Mouse (Mus musculus): ENCODE results near the gene Cdkn2d. TPM values are rescaled to one million over a fixed set of nuclear protein-coding genes. Genes with fewer than 3 reads are reported as not detected.

Gene Cdkn2d
- polyA plus RNA-seq, 1 experiment from 2014 or later = 58.6 TPM

DNA sequence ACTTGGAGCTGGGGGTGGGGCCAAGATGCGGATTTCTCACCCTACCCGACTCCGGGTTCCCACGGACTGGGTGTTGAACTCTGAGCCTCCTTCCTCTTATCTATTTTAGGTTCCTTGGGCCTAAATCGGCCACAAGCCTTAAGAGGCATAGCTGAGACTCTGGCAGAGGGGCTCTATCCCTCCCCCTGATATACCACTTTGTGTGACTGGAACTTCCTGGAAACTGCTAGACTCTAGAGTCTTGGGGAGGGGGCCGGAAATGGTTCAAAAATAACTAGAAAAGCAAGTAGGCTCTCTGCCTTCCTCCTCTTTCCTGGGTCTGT, 30.3 kb upstream of the Cdkn2d start:
- Histone ChIP-seq H3K4me2 (ENCODE audit: low read depth, low read length, severe bottlenecking) (peak overlapping the region; percentile 90), H3K9ac (ENCODE audit: low read length) (peak overlapping the region; percentile 79), H3K27ac (ENCODE audit: low read depth, low read length) (no peak overlapping the region), H3K36me3 (ENCODE audit: control insufficient read depth, insufficient read depth, low read length) (no peaks in the 10 kb centered on the region), H3K9me3 (ENCODE audit: control insufficient read depth, low read length) (no peaks in the 10 kb centered on the region), H3K4me3 (ENCODE audit: low read depth, low read length) (peak overlapping the region; percentile 67), H3K27me3 (ENCODE audit: control insufficient read depth, insufficient read depth, low read length) (no peaks in the 10 kb centered on the region), H3K4me1 (replicated peaks; ENCODE audit: control insufficient read depth, insufficient read depth, low read length) (peaks cover 7% of the 10 kb centered on the region; the same call in 1 of the 2 replicates)
- no peak for DNase-seq (ENCODE audit: low spot score)
- 18% methylated on average over 6 of the region's 6 CpGs for WGBS
- ATAC-seq (replicated peaks; ENCODE audit: low FRiP score) = no peak

DNA sequence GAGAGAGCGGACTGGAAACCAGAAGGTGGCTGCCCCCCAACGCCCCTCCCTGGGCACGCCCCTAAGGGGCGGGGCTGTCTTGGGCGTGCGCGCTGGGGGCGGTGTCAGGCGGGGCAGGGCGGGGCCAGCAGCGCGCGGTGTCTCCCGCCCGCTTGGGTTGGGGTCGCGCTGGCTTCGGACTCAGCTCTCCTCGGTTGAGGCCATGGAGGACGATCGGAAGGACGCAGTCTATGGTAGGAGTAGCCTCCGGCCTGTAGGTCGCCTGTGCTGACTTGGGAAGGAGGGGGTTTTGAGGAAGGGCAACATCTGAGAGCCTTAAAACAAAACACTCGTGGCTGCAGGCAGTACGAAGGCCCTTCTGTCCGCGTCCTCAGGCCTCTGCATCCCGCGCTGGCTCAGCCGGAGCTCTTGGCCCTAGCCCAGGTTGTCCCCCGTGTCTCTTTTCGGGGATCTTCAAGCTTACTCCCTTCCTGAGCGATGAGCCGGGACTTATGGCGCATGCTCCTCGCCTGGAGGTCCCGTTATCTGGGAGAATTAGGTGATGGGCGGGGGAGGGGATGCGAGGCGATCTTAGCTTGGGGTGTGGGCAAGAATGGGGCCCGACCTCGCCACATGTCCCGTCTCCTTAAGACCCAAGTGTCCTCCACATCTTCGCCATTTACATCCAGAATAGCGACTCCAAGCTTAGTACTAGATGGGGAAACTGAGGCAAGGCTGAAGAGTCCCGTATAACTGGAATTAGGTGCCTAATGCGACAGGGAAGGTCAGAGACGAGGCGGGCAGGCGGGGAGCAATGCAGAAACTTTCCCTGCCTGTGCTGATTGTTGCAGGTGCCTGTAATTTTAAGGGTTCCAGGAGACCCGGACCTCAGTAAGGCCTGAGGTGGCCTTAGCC, 29.7 kb upstream of the Cdkn2d start, which contains the start of gene Slc44a2:
Gene Slc44a2, plus strand, starts transcription at position 80 of the 894 bp plus-strand sequence.
- Histone ChIP-seq H3K9ac (ENCODE audit: low read length) (peak within 1 kb of the TSS; percentile 79), H3K36me3 (ENCODE audit: control insufficient read depth, insufficient read depth, low read length) (no peaks in the 10 kb centered on the region), H3K27me3 (ENCODE audit: control insufficient read depth, insufficient read depth, low read length) (no peaks in the 10 kb centered on the region), H3K27ac (ENCODE audit: low read depth, low read length) (no peak within 1 kb of the TSS), H3K9me3 (ENCODE audit: control insufficient read depth, low read length) (no peaks in the 10 kb centered on the region), H3K4me3 (ENCODE audit: low read depth, low read length) (peak within 1 kb of the TSS; percentile 67), H3K4me2 (ENCODE audit: low read depth, low read length, severe bottlenecking) (peak within 1 kb of the TSS; percentile 90), H3K4me1 (replicated peaks; ENCODE audit: control insufficient read depth, insufficient read depth, low read length) (peaks cover 7% of the 10 kb centered on the region; the same call in 1 of the 2 replicates)
- DNase-seq (ENCODE audit: low spot score) (peak; percentile 96), ATAC-seq (replicated peaks; ENCODE audit: low FRiP score) (peak; percentile 95)
- WGBS = under 1% methylated on average over 52 of the region's 52 CpGs

DNA sequence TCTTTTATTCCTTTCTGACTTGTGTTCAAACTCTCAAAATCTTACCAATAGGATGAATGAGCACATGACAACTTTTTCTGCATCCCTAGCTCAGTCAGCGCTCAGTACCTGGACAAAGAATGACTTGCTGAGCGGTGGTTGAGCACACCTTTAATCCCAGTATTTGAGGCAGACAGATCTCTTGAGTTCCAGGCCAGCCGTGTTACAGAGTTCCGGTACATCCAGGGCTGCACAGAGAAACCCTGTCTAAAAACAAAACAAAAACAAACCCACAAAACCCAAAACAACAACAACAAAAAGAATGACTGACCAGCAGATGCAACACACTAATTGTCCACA, 29.0 kb upstream of the Cdkn2d start:
- peaks cover 7% of the 10 kb centered on the region; the same call in 1 of the 2 replicates for H3K4me1 ChIP-seq (replicated peaks; ENCODE audit: control insufficient read depth, insufficient read depth, low read length)
- H3K27ac ChIP-seq (ENCODE audit: low read depth, low read length) = no peak overlapping the region
- no peak for DNase-seq (ENCODE audit: low spot score)
- ATAC-seq (replicated peaks; ENCODE audit: low FRiP score) = peak; percentile 70
- H3K27me3 ChIP-seq (ENCODE audit: control insufficient read depth, insufficient read depth, low read length) = no peaks in the 10 kb centered on the region
- no peaks in the 10 kb centered on the region for H3K36me3 ChIP-seq (ENCODE audit: control insufficient read depth, insufficient read depth, low read length)
- H3K4me3 ChIP-seq (ENCODE audit: low read depth, low read length) = peak overlapping the region; percentile 67
- WGBS = 27% methylated on average over 4 of the region's 4 CpGs
- no peak overlapping the region; the same call in 1 of the 2 replicates for H3K9ac ChIP-seq (ENCODE audit: low read length)
- peak overlapping the region; percentile 90 for H3K4me2 ChIP-seq (ENCODE audit: low read depth, low read length, severe bottlenecking)
- H3K9me3 ChIP-seq (ENCODE audit: control insufficient read depth, low read length) = no peaks in the 10 kb centered on the region

DNA sequence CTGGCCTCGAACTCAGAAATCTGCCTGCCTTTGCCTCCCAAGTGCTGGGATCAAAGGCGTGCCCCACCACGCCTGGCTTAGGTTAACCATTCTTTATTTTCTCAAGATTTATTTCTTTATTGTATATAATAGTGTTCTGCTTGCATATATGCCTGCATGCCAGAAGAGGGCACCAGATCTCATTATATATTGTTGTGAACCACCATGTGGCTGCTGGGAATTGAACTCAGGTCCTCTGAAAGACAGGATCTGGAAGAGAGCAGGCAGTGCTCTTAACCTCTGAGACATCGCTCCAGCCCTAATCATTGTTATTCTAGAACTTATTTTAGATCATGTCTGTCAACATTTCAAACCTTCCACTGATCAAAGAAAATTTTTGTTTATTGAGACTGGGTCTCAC, 28.3 kb upstream of the Cdkn2d start:
- no peak for DNase-seq (ENCODE audit: low spot score)
- H3K4me3 ChIP-seq (ENCODE audit: low read depth, low read length) = no peak overlapping the region
- H3K4me1 ChIP-seq (replicated peaks; ENCODE audit: control insufficient read depth, insufficient read depth, low read length) = peaks cover 7% of the 10 kb centered on the region; the same call in 1 of the 2 replicates
- H3K9ac ChIP-seq (ENCODE audit: low read length) = no peak overlapping the region
- 94% methylated on average over 4 of the region's 4 CpGs for WGBS
- H3K27me3 ChIP-seq (ENCODE audit: control insufficient read depth, insufficient read depth, low read length) = no peaks in the 10 kb centered on the region
- no peak overlapping the region for H3K4me2 ChIP-seq (ENCODE audit: low read depth, low read length, severe bottlenecking)
- H3K27ac ChIP-seq (ENCODE audit: low read depth, low read length) = no peak overlapping the region
- no peaks in the 10 kb centered on the region for H3K36me3 ChIP-seq (ENCODE audit: control insufficient read depth, insufficient read depth, low read length)
- no peak for ATAC-seq (replicated peaks; ENCODE audit: low FRiP score)
- no peaks in the 10 kb centered on the region for H3K9me3 ChIP-seq (ENCODE audit: control insufficient read depth, low read length)

DNA sequence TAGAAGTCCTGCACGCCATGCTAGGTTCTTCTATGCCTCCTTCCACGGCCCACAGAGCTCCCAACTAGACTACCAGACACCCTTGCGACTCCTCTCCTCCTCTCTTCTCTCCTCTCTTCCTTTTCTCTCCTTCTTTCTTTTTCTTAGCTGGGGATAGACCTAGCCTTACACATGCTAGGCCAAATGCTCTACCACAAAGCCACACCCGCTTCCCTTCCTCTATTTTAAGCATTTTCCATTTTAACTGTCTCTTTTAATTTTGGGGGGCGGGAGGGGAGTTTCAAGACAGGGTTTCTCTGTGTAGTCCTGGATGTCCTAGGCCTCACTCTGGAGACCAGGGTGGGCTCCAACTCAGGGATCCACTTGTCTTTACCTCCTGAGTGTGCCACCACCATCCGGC, 27.6 kb upstream of the Cdkn2d start:
- no peak for DNase-seq (ENCODE audit: low spot score)
- WGBS = 90% methylated on average over 6 of the region's 6 CpGs
- no peak for ATAC-seq (replicated peaks; ENCODE audit: low FRiP score)

DNA sequence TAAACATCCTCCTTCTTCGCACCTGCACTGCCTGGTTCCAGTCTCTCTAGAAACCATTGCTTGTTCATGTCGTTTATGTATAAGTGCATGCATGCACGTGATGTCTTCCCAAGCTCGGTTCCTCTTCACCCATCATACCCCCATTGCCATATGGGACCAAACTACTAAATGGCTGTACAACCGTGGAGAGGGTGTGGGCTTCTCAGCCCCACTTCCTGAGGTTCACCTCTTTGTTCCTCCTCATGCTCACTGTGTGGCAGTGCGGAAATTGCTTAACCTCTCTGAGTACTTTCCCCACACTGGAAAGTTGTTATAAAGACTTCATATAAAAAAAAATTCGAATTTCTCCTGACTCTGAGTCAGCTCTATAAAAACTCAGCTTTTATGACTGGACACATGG, 25.5 kb upstream of the Cdkn2d start:
- ATAC-seq (replicated peaks; ENCODE audit: low FRiP score) (no peak), DNase-seq (ENCODE audit: low spot score) (no peak)
- H3K9me3 ChIP-seq (ENCODE audit: control insufficient read depth, low read length) = no peaks in the 10 kb centered on the region; the same call in 1 of the 2 replicates
- H3K27ac ChIP-seq (ENCODE audit: low read depth, low read length) = no peak overlapping the region
- H3K4me2 ChIP-seq (ENCODE audit: low read depth, low read length, severe bottlenecking) = no peak overlapping the region
- H3K4me1 ChIP-seq (replicated peaks; ENCODE audit: control insufficient read depth, insufficient read depth, low read length) = peaks cover 5% of the 10 kb centered on the region; the same call in 1 of the 2 replicates
- H3K9ac ChIP-seq (ENCODE audit: low read length) = no peak overlapping the region
- H3K4me3 ChIP-seq (ENCODE audit: low read depth, low read length) = no peak overlapping the region
- no peaks in the 10 kb centered on the region for H3K36me3 ChIP-seq (ENCODE audit: control insufficient read depth, insufficient read depth, low read length)
- H3K27me3 ChIP-seq (ENCODE audit: control insufficient read depth, insufficient read depth, low read length) = peaks cover 9% of the 10 kb centered on the region
- 82% methylated on average over 7 of the region's 7 CpGs for WGBS

More for the DNA sequence above, 27.6 kb upstream of the Cdkn2d start:
- Histone ChIP-seq H3K4me1 (replicated peaks; ENCODE audit: control insufficient read depth, insufficient read depth, low read length) (peaks cover 7% of the 10 kb centered on the region; the same call in 1 of the 2 replicates), H3K9ac (ENCODE audit: low read length) (no peak overlapping the region), H3K27ac (ENCODE audit: low read depth, low read length) (no peak overlapping the region), H3K27me3 (ENCODE audit: control insufficient read depth, insufficient read depth, low read length) (no peaks in the 10 kb centered on the region), H3K4me3 (ENCODE audit: low read depth, low read length) (no peak overlapping the region), H3K9me3 (ENCODE audit: control insufficient read depth, low read length) (no peaks in the 10 kb centered on the region), H3K36me3 (ENCODE audit: control insufficient read depth, insufficient read depth, low read length) (no peaks in the 10 kb centered on the region), H3K4me2 (ENCODE audit: low read depth, low read length, severe bottlenecking) (no peak overlapping the region)

DNA sequence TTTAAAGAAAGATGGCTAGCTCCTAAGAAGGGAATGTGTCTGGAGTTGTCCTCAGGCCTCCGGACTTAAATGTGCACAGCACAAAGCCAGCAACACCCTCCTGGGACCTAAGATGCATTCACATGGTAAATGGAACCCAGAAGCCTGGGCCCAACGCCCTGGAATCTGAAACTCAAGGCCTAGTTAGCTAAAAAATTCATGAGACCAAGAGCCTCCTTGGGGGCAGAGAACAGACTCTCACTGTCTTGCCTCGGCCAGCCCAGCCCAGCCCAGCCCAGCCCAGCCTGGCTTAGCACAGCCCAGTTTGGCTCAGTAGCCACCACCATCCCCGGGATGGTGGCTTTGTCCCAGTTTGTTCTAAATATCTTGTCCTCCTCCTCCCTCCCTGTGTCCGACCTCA, 24.2 kb upstream of the Cdkn2d start:
- Histone ChIP-seq H3K4me2 (ENCODE audit: low read depth, low read length, severe bottlenecking) (no peak overlapping the region), H3K36me3 (ENCODE audit: control insufficient read depth, insufficient read depth, low read length) (no peaks in the 10 kb centered on the region), H3K27ac (ENCODE audit: low read depth, low read length) (no peak overlapping the region), H3K4me3 (ENCODE audit: low read depth, low read length) (no peak overlapping the region), H3K4me1 (replicated peaks; ENCODE audit: control insufficient read depth, insufficient read depth, low read length) (no peaks in the 10 kb centered on the region), H3K9me3 (ENCODE audit: control insufficient read depth, low read length) (no peaks in the 10 kb centered on the region; the same call in 1 of the 2 replicates), H3K27me3 (ENCODE audit: control insufficient read depth, insufficient read depth, low read length) (peaks cover 11% of the 10 kb centered on the region), H3K9ac (ENCODE audit: low read length) (no peak overlapping the region)
- ATAC-seq (replicated peaks; ENCODE audit: low FRiP score) (no peak), DNase-seq (ENCODE audit: low spot score) (no peak)
- 62% methylated on average over 5 of the region's 5 CpGs for WGBS

DNA sequence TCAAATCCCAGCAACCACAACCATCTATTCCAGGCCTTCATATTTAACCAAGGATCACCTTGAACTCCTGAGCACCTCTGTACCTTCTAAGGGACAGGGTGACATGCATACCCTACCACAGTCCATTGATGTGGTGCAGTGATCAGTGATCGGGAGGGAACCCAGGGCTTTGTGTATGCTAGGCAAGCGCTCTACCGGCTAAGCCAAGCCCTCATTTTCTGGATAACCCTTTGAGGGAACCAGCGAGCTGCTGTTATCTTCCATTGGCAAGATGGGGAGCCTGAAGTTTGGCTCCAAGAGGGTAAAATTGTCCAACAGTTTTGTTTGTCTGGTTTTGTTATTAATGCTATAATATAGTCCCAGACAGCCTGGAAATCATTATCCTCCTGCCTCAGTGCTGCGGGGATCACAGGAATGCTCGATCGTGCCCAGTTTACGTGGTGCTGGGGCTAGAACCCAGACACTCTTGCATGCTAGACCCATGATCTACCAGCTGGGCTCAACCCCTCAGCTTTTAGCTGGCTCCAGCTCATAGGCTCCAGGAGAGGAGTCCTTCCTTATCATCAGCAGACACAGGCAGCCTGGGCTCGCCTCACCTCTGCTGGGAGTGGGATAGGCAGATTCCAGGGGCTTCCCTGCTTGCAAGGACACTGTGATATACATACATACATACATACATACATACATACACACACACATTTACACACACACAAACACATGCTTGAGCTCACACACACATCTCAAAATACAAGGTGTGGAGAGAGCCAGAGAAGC, 23.3 kb upstream of the Cdkn2d start:
- 91% methylated on average over 9 of the region's 9 CpGs for WGBS

More for the DNA sequence above, 23.3 kb upstream of the Cdkn2d start:
- Histone ChIP-seq H3K4me1 (replicated peaks; ENCODE audit: control insufficient read depth, insufficient read depth, low read length) (no peaks in the 10 kb centered on the region), H3K9me3 (ENCODE audit: control insufficient read depth, low read length) (no peaks in the 10 kb centered on the region; the same call in 1 of the 2 replicates), H3K27ac (ENCODE audit: low read depth, low read length) (no peak overlapping the region), H3K9ac (ENCODE audit: low read length) (no peak overlapping the region), H3K4me3 (ENCODE audit: low read depth, low read length) (no peak overlapping the region), H3K36me3 (ENCODE audit: control insufficient read depth, insufficient read depth, low read length) (no peaks in the 10 kb centered on the region), H3K27me3 (ENCODE audit: control insufficient read depth, insufficient read depth, low read length) (peaks cover 11% of the 10 kb centered on the region), H3K4me2 (ENCODE audit: low read depth, low read length, severe bottlenecking) (no peak overlapping the region)
- no peak for ATAC-seq (replicated peaks; ENCODE audit: low FRiP score)
- DNase-seq (ENCODE audit: low spot score) = no peak

Data from forebrain, embryonic 11.5 days (tissue).